Mouse (Mus musculus) c-Kit-positive CD71-negative TER-119-negative erythroid progenitor cells, embryonic 14.5 days (primary cell): ENCODE results near the gene C1qtnf1.

ENCODE experiments used
- DNase-seq: peaks from one replicate; pipeline ENCODE4 v3.0.0-alpha.2; 2013; ENCODE audit warnings: low read depth

C1qtnf1 gene

DNA sequence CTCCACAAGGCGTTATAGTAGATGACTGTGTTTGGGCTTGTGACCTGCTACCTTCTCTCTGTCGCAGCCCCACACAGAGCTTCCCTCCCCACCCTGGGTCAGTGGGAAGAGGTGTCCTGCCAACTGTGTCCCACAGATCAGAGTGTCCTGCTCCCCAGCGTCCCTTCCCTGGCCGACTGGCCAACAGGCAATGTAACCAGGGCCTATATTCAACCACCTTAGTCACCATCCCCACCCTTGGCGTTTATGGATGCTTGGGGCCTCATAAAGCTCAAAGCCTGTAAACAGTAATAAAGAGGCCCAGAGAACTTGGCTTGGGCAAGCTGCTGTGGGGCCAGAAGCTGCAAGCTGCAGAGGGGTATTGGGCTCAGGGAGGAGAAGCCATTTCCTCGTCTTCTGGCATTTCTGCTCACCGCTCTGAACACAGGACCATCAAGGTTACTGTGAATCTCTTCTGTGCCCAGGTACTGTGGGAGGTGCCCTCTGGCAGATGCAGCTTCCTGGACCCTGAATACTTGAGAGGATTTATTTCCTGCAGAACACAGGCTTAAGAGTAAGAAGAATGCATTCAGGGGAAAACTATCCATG is 47.6 kb downstream of the C1qtnf1 start:
- no peak for DNase-seq

GRCm38 (mm10) chr11:118476396-118477373 is 48.7 kb downstream of the C1qtnf1 start, which contains the start of gene Engase:
Gene Engase, plus strand, starts transcription at chr11:118476829.
- DNase-seq = peak; percentile 87

GRCm38 (mm10) chr11:118479776-118480175 is 51.8 kb downstream of the C1qtnf1 start:
- no peak for DNase-seq

DNA sequence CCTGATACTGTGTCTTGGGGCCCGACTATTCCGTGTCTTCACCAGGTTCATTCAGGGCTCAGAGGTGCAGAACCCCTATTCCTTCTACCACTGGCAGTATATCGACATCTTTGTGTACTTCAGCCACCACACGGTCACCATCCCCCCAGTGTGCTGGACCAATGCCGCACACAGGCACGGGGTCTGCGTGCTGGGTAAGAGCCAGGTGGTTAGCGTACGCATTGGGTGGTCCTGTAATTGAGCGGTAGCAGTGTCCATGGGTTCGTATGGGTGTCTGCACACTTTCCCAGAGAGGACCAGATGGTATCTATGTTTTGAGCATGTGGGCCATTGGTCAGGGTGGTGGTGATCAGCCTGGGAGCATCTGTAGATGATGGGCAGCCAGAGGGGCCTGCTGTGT is 53.2 kb downstream of the C1qtnf1 start:
- DNase-seq = no peak

DNA sequence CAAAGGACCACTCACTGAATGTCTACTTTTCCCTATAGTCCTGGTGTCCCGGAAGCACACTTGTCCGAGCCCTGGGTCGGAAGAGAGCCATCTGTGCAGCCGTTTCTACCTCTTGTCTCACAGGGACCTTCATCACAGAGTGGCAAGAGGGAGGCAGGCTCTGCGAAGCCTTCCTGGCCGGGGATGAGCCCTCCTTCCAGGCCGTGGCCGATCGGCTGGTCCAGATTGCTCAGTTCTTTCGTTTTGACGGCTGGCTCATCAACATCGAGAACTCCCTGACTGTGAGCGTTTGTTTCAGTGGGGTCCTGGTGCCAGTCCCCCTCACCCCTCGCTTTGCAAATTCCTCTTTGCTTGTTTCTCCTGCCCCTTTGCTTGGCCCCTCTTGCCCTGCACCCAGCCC is 53.7 kb downstream of the C1qtnf1 start:
- no peak for DNase-seq

- no peak for DNase-seq
These were observed 56.2 kb downstream of the C1qtnf1 start for GRCm38 (mm10) chr11:118484169-118484568.

- no peak for DNase-seq
These were observed 57.3 kb downstream of the C1qtnf1 start for GRCm38 (mm10) chr11:118485338-118485737.

DNA sequence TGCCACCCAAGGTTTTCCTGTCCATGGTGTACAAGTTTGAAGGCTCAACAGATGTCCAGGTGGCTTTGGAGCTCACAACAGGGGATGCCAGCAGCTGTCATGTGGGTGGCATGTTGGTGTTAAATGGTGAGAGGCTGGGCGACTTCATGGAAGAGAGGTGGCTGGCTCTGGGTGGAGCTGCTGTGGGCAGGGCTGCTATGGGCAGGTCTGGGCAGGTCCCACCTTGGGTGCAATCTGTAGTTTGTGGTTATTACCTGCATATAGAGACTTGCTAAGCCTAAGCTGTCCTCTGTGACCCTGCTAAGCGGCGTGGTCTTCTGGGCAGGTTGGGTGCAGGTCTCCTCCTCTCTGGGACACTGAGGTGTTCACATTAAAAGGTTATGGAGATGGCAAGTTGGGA is 57.8 kb downstream of the C1qtnf1 start:
- DNase-seq = no peak

DNA sequence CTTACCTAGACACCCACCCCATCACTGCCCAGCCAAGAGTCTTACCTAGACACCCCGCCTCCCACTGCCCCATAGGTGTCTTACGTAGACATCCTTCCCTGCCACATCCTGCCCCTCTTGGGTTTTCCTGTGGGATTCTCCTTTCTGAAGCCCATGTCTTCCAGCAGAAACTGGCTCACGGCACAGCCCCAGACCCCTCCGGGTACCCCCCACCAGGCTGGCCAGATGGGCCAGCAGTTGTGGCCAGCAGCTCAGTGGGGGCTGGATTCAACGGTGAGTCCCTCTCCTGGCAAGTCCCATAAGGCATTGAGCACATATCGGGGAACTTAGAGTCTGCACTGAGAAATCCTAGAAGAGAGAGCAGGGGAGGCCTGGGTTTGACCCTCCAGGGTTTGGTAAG is 58.3 kb downstream of the C1qtnf1 start:
- no peak for DNase-seq

GRCm38 (mm10) chr11:118486881-118487772 is 59.1 kb downstream of the C1qtnf1 start:
- no peak for DNase-seq

- DNase-seq = no peak
These were observed 60.3 kb downstream of the C1qtnf1 start for GRCm38 (mm10) chr11:118488191-118488906.

DNA sequence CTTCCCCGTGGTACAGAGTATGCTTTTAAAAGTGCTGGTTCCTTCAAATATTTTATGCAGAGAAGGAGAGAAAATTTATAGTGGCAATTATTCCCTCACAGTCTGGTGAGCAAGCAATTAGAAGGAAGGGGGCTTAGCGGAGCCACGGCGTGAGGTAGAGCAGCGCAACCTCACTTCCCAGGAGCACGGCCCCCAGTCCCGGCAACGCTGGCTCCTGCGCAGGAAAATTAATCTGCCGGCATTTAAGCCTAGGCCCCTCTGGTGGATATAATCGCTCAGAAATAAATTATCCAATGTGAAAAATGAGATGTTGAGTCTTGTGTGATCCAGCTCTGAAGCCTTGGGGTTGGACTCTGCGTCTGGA is 60.9 kb downstream of the C1qtnf1 start:
- no peak for DNase-seq

- DNase-seq = peak; percentile 47
These were observed 62.7 kb downstream of the C1qtnf1 start for GRCm38 (mm10) chr11:118490566-118491218.

DNA sequence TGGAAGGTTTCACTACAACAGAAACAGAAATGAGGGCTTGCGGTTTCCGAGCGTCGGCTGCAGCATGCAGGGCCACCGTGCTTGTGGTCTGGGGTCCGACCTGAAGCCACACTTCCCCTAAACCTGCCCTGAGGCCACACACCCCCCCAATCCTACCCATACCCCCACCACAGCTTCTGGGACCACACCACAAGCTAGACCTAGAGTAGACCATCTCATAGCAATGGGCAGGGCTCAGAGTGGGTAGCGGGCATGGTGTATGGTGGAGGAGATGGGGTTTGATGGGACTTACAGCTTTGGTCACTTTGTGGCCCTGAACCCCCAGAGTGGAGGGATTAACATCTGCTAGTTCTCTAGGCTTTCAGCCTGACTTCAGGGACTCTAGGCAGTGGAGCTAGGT is 63.2 kb downstream of the C1qtnf1 start:
- no peak for DNase-seq

DNA sequence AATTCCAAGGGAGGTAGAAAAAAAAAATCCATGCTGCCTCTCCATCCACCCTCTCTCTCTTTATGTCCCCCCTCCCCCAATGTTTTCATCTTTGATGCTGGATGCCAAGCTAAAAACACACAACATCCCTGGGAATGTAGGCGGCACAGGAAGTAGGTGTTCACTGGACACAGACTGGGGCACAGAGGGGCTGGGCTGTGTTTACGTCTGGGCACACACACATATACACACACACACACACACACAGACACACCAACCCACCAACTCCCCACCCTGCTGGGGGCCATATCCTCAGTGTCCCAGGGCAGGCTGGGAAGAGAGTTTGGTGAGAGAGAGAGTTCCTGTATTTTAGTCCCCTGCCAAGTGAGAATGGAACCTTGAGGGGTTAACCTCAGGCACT is 65.5 kb downstream of the C1qtnf1 start:
- DNase-seq = no peak

GRCm38 (mm10) chr11:118494001-118494737 is 66.2 kb downstream of the C1qtnf1 start:
- no peak for DNase-seq

- DNase-seq = no peak
These were observed 67.1 kb downstream of the C1qtnf1 start for GRCm38 (mm10) chr11:118495065-118495464.

GRCm38 (mm10) chr11:118496066-118496689 is 68.2 kb downstream of the C1qtnf1 start:
- DNase-seq = no peak
